Comparison of ENCODE assay signal across 31 mouse cellular contexts in the genomic region with DNA sequence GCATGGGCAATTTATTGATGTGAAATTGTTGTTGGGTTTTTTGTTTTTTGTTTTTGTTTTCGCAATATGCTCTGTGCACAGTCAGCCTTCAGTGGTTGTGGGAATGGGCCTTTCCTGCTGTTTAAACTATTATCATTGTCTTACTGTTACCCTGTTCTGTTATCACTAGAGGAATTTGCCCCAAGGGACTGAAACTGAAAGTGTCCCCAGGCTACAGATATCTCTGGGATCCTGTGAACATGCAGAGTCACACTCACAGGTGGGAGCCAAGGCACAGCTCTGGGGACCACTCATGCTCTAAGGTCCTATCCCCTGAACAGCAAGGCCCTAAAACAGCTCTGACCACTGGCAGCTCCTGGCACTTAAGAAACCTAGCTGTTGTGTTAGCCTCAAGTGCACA. TPM values are rescaled to one million over a fixed set of nuclear protein-coding genes. Genes with fewer than 3 reads are reported as not detected.
DNase-seq lines count a peak whose midpoint lies in the region; ATAC-seq and TF ChIP-seq lines count a peak whose summit lies in the region.
"Had no signal": no experiment of that assay in that cellular context is flagged by ENCODE, and none has a peak within 500 bp of the region (broad histone marks: within the 10 kb centered on the region; RNA-seq: fewer than 3 reads in every experiment).

No protein-coding gene starts in this region.

- no peak for TF ChIP-seq POLR2A in kidney, adult 2 months (IDR thresholded peaks at IDR 0.05; ENCODE audit: low read depth, low read length)

- H3K4me3 ChIP-seq in kidney, adult 2 months (ENCODE audit: insufficient read depth, low read depth, low read length), result peak overlapping the region; percentile 41
- H3K4me3 ChIP-seq in liver, embryonic 16.5 days (ENCODE audit: low read depth, low read length), result no peak overlapping the region
- H3K4me3 ChIP-seq in intestine, embryonic 16.5 days (ENCODE audit: low read length), result no peak overlapping the region
- H3K4me3 ChIP-seq: forebrain, embryonic 12.5 days; forebrain, embryonic 15.5 days; heart, embryonic 10.5 days; heart, embryonic 13.5 days had no signal

- ATAC-seq in liver, embryonic 16.5 days (ENCODE audit: low read depth), result 0 out of 2 replicates have a peak, but pooled peaks have one; percentile 32
- peak; percentile 60 for ATAC-seq in intestine, embryonic 16.5 days
- ATAC-seq: forebrain, embryonic 15.5 days had no signal

- H3K27me3 ChIP-seq in kidney, adult 2 months (replicated peaks; ENCODE audit: control insufficient read depth, insufficient read depth, low read length), result no peaks in the 10 kb centered on the region
- no peaks in the 10 kb centered on the region for H3K27me3 ChIP-seq in liver, embryonic 16.5 days (ENCODE audit: control insufficient read depth, insufficient read depth, low read depth, low read length)
- no peaks in the 10 kb centered on the region for H3K27me3 ChIP-seq in intestine, embryonic 16.5 days (replicated peaks; ENCODE audit: control insufficient read depth, insufficient read depth, low read length)
- H3K27me3 ChIP-seq: forebrain, embryonic 15.5 days; heart, embryonic 13.5 days; Patski had no signal

- H3K27ac ChIP-seq in kidney, adult 2 months (ENCODE audit: insufficient read depth, low read depth, low read length), result peak overlapping the region; percentile 98
- no peak overlapping the region for H3K27ac ChIP-seq in liver, embryonic 16.5 days (ENCODE audit: low read length)
- no peak overlapping the region for H3K27ac ChIP-seq in intestine, embryonic 16.5 days (ENCODE audit: low read length)
- H3K27ac ChIP-seq: forebrain, embryonic 12.5 days; forebrain, embryonic 15.5 days; heart, embryonic 10.5 days; heart, embryonic 13.5 days; hindbrain, embryonic 14.5 days had no signal

- H3K9ac ChIP-seq in liver, embryonic 16.5 days (ENCODE audit: low read depth, low read length), result no peak overlapping the region
- H3K9ac ChIP-seq in intestine, embryonic 16.5 days (ENCODE audit: low read depth, low read length), result no peak overlapping the region
- H3K9ac ChIP-seq: forebrain, embryonic 12.5 days; forebrain, embryonic 15.5 days; heart, embryonic 13.5 days; hindbrain, embryonic 14.5 days had no signal

- DNase-seq in kidney, adult 2 months, result no peak
- DNase-seq in kidney, adult 11 months, result no peak
- no peak for DNase-seq in liver
- no peak for DNase-seq in lung, postnatal 4 days
- no peak for DNase-seq in heart, adult 18-20 months
- DNase-seq: adrenal gland, postnatal 10 days; adrenal gland, postnatal 36 days; B cell, adult 2 months; cerebellum, adult 18-20 months; cerebellum, adult 9-10 months; cerebellum, postnatal 14 days; gastrocnemius, postnatal 25 days; heart, adult 2 months; heart, postnatal 14 days; heart, postnatal 4 days had no signal

- WGBS in kidney, adult 2 months, result 88% methylated on average over 1 of the region's 1 CpGs
- 60% methylated on average over 1 of the region's 1 CpGs for WGBS in liver, embryonic 16.5 days (ENCODE audit: insufficient replicate concordance)
- WGBS in intestine, embryonic 16.5 days, result 85% methylated on average over 1 of the region's 1 CpGs

- no peak overlapping the region for H3K4me2 ChIP-seq in liver, embryonic 16.5 days (ENCODE audit: low read depth, low read length)
- H3K4me2 ChIP-seq in intestine, embryonic 16.5 days (ENCODE audit: low read depth, low read length), result no peak overlapping the region
- H3K4me2 ChIP-seq: forebrain, embryonic 12.5 days; forebrain, embryonic 15.5 days; heart, embryonic 13.5 days; hindbrain, embryonic 14.5 days had no signal

- TF ChIP-seq CTCF in kidney, adult 2 months (conservative IDR thresholded peaks at IDR 0.05; ENCODE audit: insufficient read depth, insufficient read length, low read depth, low read length), result no peak

- no peaks in the 10 kb centered on the region for H3K36me3 ChIP-seq in kidney, adult 2 months (ENCODE audit: control insufficient read depth, insufficient read depth, low read length)
- no peaks in the 10 kb centered on the region for H3K36me3 ChIP-seq in liver, embryonic 16.5 days (ENCODE audit: control insufficient read depth, insufficient read depth)
- no peaks in the 10 kb centered on the region for H3K36me3 ChIP-seq in intestine, embryonic 16.5 days (ENCODE audit: control insufficient read depth, insufficient read depth, low read length)
- H3K36me3 ChIP-seq: forebrain, embryonic 12.5 days; forebrain, embryonic 15.5 days; G1E; heart, embryonic 10.5 days; heart, embryonic 13.5 days had no signal

- no peaks in the 10 kb centered on the region for H3K9me3 ChIP-seq in liver, embryonic 16.5 days (replicated peaks; ENCODE audit: control insufficient read depth, low read length)
- no peaks in the 10 kb centered on the region for H3K9me3 ChIP-seq in intestine, embryonic 16.5 days (ENCODE audit: control insufficient read depth, low read length)
- H3K9me3 ChIP-seq: forebrain, embryonic 12.5 days; forebrain, embryonic 15.5 days; G1E; heart, embryonic 10.5 days; heart, embryonic 13.5 days had no signal

- H3K4me1 ChIP-seq in kidney, adult 2 months (ENCODE audit: control insufficient read depth, insufficient read depth, low read length), result peaks cover 41% of the 10 kb centered on the region
- no peaks in the 10 kb centered on the region; the same call in 1 of the 2 replicates for H3K4me1 ChIP-seq in liver, embryonic 16.5 days (ENCODE audit: control insufficient read depth, low read depth, low read length)
- 0 out of 2 replicates have a peak, but pooled peaks cover 2% of the 10 kb centered on the region for H3K4me1 ChIP-seq in intestine, embryonic 16.5 days (ENCODE audit: control insufficient read depth, insufficient read depth, low read length)
- H3K4me1 ChIP-seq: heart, embryonic 10.5 days; heart, embryonic 13.5 days had no signal

RNA-seq across cellular contexts. Expression of gene Pdilt, which starts 3.8 kb away (rescaled TPM):
- polyA plus RNA-seq in kidney, adult 2 months (2012; rRNA removed), result 1.4 and 2.2 TPM in 2 replicates
- polyA plus RNA-seq in liver, embryonic 16.5 days (2015; fragmentation: Nextera tagmentation; extraction: Ambion mirVana), result not detected in 2 replicates
- not detected in 2 replicates for polyA plus RNA-seq in intestine, embryonic 16.5 days (2015; fragmentation: Nextera tagmentation; extraction: Ambion mirVana)
- not detected for total RNA-seq in heart, adult 18-20 months (2021)
- total RNA-seq: adrenal gland, adult 18-20 months; adrenal gland, postnatal 36 days; CH12.LX; G1E; gastrocnemius, adult 8-10 months; gastrocnemius, postnatal 25 days; heart, adult 2 months; heart, postnatal 14 days; heart, postnatal 4 days had no signal
- polyA plus RNA-seq: embryonic facial prominence, embryonic 11.5 days; embryonic facial prominence, embryonic 14.5 days; forebrain, embryonic 12.5 days; forebrain, embryonic 15.5 days; G1E; heart, embryonic 10.5 days; heart, embryonic 13.5 days; heart, embryonic 16.5 days; hindbrain, embryonic 11.5 days; Patski had no signal

RNA-seq across cellular contexts. Expression of gene Acsm5, which starts 7.9 kb away (rescaled TPM):
- polyA plus RNA-seq in kidney, adult 2 months (2012; rRNA removed), result 78.2 and 91.7 TPM in 2 replicates
- polyA plus RNA-seq in liver, embryonic 16.5 days (2015; fragmentation: Nextera tagmentation; extraction: Ambion mirVana), result 0.19 and 0.46 TPM in 2 replicates
- polyA plus RNA-seq in intestine, embryonic 16.5 days (2015; fragmentation: Nextera tagmentation; extraction: Ambion mirVana), result 0.07 TPM in 1 of 2 replicates, not detected in the other
- total RNA-seq in heart, adult 18-20 months (2021), result 10 to 100 TPM; 19.8 to 21.8 TPM
- total RNA-seq: CH12.LX; heart, postnatal 4 days had no signal
- polyA plus RNA-seq: embryonic facial prominence, embryonic 11.5 days; forebrain, embryonic 12.5 days; forebrain, embryonic 15.5 days; G1E; heart, embryonic 10.5 days; heart, embryonic 13.5 days; heart, embryonic 16.5 days; hindbrain, embryonic 11.5 days; hindbrain, embryonic 14.5 days had no signal

RNA-seq across cellular contexts. Expression of gene Acsm2, which starts 27.0 kb away (rescaled TPM):
- polyA plus RNA-seq in kidney, adult 2 months (2012; rRNA removed), result 980 and 1,120 TPM in 2 replicates
- not detected in 2 replicates for polyA plus RNA-seq in liver, embryonic 16.5 days (2015; fragmentation: Nextera tagmentation; extraction: Ambion mirVana)
- not detected in 2 replicates for polyA plus RNA-seq in intestine, embryonic 16.5 days (2015; fragmentation: Nextera tagmentation; extraction: Ambion mirVana)
- not detected for total RNA-seq in heart, adult 18-20 months (2021)
- total RNA-seq: adrenal gland, postnatal 36 days; CH12.LX; gastrocnemius, adult 8-10 months; gastrocnemius, postnatal 25 days; heart, adult 2 months; heart, postnatal 14 days; heart, postnatal 4 days had no signal
- polyA plus RNA-seq: embryonic facial prominence, embryonic 11.5 days; embryonic facial prominence, embryonic 14.5 days; forebrain, embryonic 12.5 days; forebrain, embryonic 15.5 days; G1E; heart, adult 2 months; heart, embryonic 10.5 days; heart, embryonic 13.5 days; heart, embryonic 16.5 days; hindbrain, embryonic 11.5 days; hindbrain, embryonic 14.5 days had no signal

RNA-seq across cellular contexts. Expression of gene Umod, which starts 48.1 kb away (rescaled TPM):
- 2,888 and 4,030 TPM in 2 replicates for polyA plus RNA-seq in kidney, adult 2 months (2012; rRNA removed)
- polyA plus RNA-seq in liver, embryonic 16.5 days (2015; fragmentation: Nextera tagmentation; extraction: Ambion mirVana), result not detected in 2 replicates
- polyA plus RNA-seq in intestine, embryonic 16.5 days (2015; fragmentation: Nextera tagmentation; extraction: Ambion mirVana), result not detected in 2 replicates
- not detected for total RNA-seq in heart, adult 18-20 months (2021)
- total RNA-seq: adrenal gland, adult 18-20 months; adrenal gland, postnatal 10 days; adrenal gland, postnatal 36 days; CH12.LX; gastrocnemius, adult 8-10 months; gastrocnemius, postnatal 25 days; heart, adult 2 months; heart, postnatal 14 days; heart, postnatal 4 days had no signal
- polyA plus RNA-seq: embryonic facial prominence, embryonic 11.5 days; forebrain, embryonic 12.5 days; forebrain, embryonic 15.5 days; G1E; heart, embryonic 10.5 days; heart, embryonic 13.5 days; heart, embryonic 16.5 days; hindbrain, embryonic 11.5 days; hindbrain, embryonic 14.5 days; Patski had no signal

Comparison
In these comparisons a context has a peak if more than half of its experiments do, and no peak if none do; other contexts are left out.
1. RNA of gene Acsm5, which starts 7.9 kb away (polyA plus RNA-seq): 78.2 to 91.7 TPM in kidney, adult 2 months; 0.19 to 0.46 TPM in liver, embryonic 16.5 days and 0.07 TPM in intestine, embryonic 16.5 days; every median in the first group is over 10 times any median in the second.
2. RNA of gene Acsm2, which starts 27.0 kb away (polyA plus RNA-seq): 980 to 1,120 TPM in kidney, adult 2 months; not detected in liver, embryonic 16.5 days and not detected in intestine, embryonic 16.5 days; every median in the first group is over 100 times any median in the second.